Mouse (Mus musculus) cerebellum, adult 2 months (tissue): ENCODE data around the gene Nrl. TPM values are rescaled to one million over a fixed set of nuclear protein-coding genes. Genes with fewer than 3 reads are reported as not detected.

Experiments
- DNase-seq, 2 experiments: peaks; one replicate each; pipeline ENCODE4 v3.0.0; 2021
- H3K27ac ChIP-seq: fragments of 200-500 bp; 2 replicates; pipeline ENCODE4 v1.5.1; 2012; ENCODE audit warnings: low read length, control low read depth, inconsistent platforms; ENCODE audit not compliant: insufficient read depth
- H3K27me3 ChIP-seq: fragments of 200-500 bp; 2 replicates; pipeline ENCODE4 v1.6.1; 2012; ENCODE audit warnings: inconsistent platforms, mild to moderate bottlenecking, low read length, moderate library complexity; ENCODE audit not compliant: control insufficient read depth, insufficient read depth
- H3K4me1 ChIP-seq: fragments of 200-500 bp; 2 replicates; pipeline ENCODE4 v1.6.1; 2011; ENCODE audit warnings: low read length; ENCODE audit not compliant: control insufficient read depth, insufficient read depth
- H3K4me3 ChIP-seq: fragments of 200-500 bp; replicated peaks from 2 replicates; pipeline ENCODE3; 2011; ENCODE audit warnings: mild to moderate bottlenecking, low read depth, low read length, control low read depth; ENCODE audit not compliant: insufficient read depth
- CTCF ChIP-seq: fragments of 200-500 bp; IDR thresholded peaks from 2 replicates; pipeline ENCODE4 v1.5.1; 2011; ENCODE audit warnings: low read depth, mild to moderate bottlenecking, control low read depth, low read length, moderate library complexity, borderline replicate concordance; ENCODE audit not compliant: insufficient read depth
- POLR2A ChIP-seq: fragments of 200-500 bp; IDR thresholded peaks from 2 replicates; pipeline ENCODE4 v1.6.1; 2011; ENCODE audit warnings: low read length, control low read depth, borderline replicate concordance; ENCODE audit not compliant: insufficient read depth
- WGBS: fragments of 180-500 bp; shearing (Covaris S2); methylation state at CpG from one replicate; pipeline ENCODE4 v1.1.7; 2018; 5-methylcytosine and 5-hydroxymethylcytosine counted together
- polyA plus RNA-seq: library from polyadenylated mRNA; depleted of rRNA; stranded (reverse); fragments of >200 nt; gene quantifications from 2 replicates; pipeline ENCODE4 v1.2.3, GENCODE M21; 2012; rRNA removed

Nrl gene
- polyA plus RNA-seq, 1 experiment = 0.56 TPM

DNA sequence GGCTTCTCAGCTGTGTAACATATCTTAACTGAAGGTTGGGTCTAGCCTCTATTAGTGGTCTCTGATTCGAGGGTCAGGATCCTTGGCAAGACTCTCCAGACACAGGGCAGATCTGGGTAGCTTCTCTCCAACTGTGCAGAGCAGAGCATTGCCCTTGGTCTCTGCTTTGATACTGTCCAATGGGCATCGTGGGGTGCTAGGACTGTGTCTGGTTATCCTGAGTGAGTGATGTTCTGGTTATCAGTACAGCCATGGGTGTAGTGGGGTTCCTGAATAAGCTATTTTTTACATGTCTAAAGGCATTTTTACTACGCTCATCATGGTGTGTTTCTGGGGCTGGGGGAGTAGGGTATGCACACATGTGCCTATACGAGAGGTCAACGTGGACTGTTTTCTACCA, 47.0 kb downstream of the Nrl start:
- no peak overlapping the region for H3K4me3 ChIP-seq
- 92% methylated on average over 5 of the region's 5 CpGs for WGBS
- H3K27ac ChIP-seq = no peak overlapping the region
- peaks cover 4% of the 10 kb centered on the region; the same call in 1 of the 2 replicates for H3K4me1 ChIP-seq
- H3K27me3 ChIP-seq = no peaks in the 10 kb centered on the region
- no peak for DNase-seq
- TF ChIP-seq CTCF = no peak
- no peak for TF ChIP-seq POLR2A

DNA sequence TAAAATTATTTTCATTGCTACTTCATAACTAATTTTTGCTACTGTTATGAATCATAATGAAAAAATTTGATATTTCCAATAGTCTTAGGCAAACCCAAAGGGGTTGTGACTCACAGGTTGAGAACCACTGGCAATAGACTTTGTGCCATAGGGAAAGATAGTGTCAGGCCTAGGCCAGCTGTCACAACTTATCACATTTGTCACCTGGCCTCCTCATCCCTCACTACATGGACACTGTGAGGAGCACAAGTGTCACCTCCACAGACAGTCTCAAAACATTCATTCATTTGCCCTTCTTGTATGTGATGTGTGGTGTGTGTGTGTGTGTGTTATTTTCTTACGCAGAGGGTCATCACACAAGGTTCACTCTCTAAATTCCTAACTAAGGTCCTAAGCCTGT, 47.4 kb downstream of the Nrl start:
- TF ChIP-seq CTCF (no peak), POLR2A (no peak)

GRCm38 (mm10) chr14:55475654-55476053, 49.1 kb downstream of the Nrl start:
- Histone ChIP-seq H3K27ac (no peak overlapping the region), H3K4me3 (no peak overlapping the region), H3K4me1 (peaks cover 4% of the 10 kb centered on the region; the same call in 1 of the 2 replicates), H3K27me3 (no peaks in the 10 kb centered on the region)
- TF ChIP-seq CTCF = no peak
- no peak for TF ChIP-seq POLR2A
- DNase-seq = no peak
- WGBS = 40% methylated on average over 2 of the region's 2 CpGs

More for the DNA sequence above, 47.4 kb downstream of the Nrl start:
- Histone ChIP-seq H3K4me3 (no peak overlapping the region), H3K27ac (no peak overlapping the region), H3K4me1 (peaks cover 4% of the 10 kb centered on the region; the same call in 1 of the 2 replicates), H3K27me3 (no peaks in the 10 kb centered on the region)
- DNase-seq = no peak
- WGBS = 100% methylated on average over 1 of the region's 1 CpGs

DNA sequence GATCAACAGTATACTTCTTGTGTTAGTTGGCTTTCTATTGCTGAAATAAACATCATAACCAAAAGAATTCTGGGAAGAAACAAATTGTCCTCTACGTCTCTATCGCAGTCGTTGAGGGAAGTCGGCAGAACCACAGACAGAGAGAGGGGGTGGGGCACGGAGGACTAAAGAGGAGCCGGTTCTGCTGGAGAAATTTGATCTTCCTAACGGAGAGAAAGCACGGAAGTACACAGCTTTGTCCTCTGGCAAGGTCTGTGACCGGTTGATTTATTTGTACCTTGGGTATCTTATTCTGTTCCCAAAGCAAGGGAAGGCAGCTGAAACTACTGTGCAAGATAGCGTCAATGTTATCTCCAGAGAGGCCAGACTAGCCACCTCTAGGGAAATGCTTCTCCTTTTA, 54.0 kb downstream of the Nrl start:
- DNase-seq = no peak
- Histone ChIP-seq H3K4me1 (no peaks in the 10 kb centered on the region), H3K4me3 (no peak overlapping the region), H3K27me3 (no peaks in the 10 kb centered on the region), H3K27ac (no peak overlapping the region)
- WGBS = 25% methylated on average over 10 of the region's 10 CpGs
- TF ChIP-seq POLR2A (no peak), CTCF (no peak)

DNA sequence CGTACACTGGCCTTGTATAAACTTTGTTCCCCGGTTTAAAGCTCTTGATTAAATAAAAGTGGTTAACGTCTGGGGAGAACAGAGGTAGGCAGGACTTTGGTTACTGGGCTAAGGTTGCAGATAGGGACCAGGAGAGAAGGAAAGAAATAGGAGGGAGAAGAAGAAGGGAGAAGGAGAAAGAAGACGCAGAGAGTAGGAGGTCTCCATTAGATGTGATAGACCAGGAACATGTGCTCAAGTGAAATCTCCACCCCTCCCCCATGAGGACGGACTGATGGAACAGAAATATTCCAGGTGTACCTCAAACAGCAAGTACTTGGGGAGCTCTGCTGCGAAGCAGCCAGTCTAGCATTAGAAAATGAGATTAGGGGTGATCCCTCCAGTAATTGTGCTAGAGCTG, 55.0 kb downstream of the Nrl start:
- no peaks in the 10 kb centered on the region for H3K4me1 ChIP-seq
- H3K27ac ChIP-seq = no peak overlapping the region
- WGBS = 87% methylated on average over 6 of the region's 6 CpGs
- DNase-seq = no peak
- H3K27me3 ChIP-seq = no peaks in the 10 kb centered on the region
- H3K4me3 ChIP-seq = no peak overlapping the region
- no peak for TF ChIP-seq POLR2A
- no peak for TF ChIP-seq CTCF

DNA sequence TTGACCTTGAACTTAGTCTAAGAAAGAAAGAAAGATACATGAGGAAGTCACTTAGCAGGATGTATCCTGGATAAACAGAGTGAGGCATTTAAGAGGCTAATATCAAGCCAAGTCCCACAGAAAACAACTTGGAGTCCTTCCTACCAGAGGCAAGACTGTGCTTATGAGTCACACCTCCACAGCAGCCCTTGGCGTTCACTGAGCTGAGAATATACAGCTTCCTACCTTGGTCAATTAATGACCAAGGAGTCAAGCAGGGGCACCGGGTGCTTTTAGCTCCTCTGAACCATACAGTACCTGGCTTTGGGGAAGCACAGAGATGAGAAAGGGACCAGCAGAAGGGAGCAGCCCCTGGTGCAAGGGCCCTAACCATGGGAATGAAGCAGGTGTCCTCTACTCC, 55.7 kb downstream of the Nrl start:
- Histone ChIP-seq H3K27me3 (no peaks in the 10 kb centered on the region), H3K27ac (no peak overlapping the region), H3K4me1 (no peaks in the 10 kb centered on the region), H3K4me3 (no peak overlapping the region)
- WGBS = 86% methylated on average over 2 of the region's 2 CpGs
- no peak for TF ChIP-seq CTCF
- TF ChIP-seq POLR2A = no peak
- no peak for DNase-seq

Other genes with a start within 250 kb of the Nrl start
- 18.5 and 18.7 TPM in 2 replicates for gene Dhrs4, start 46.2 kb downstream of the Nrl start, polyA plus RNA-seq
- 109 and 119 TPM in 2 replicates for gene Carmil3, start 34.3 kb downstream of the Nrl start, polyA plus RNA-seq
- gene Cpne6, start 14.5 kb downstream of the Nrl start, polyA plus RNA-seq = 39.8 and 56.8 TPM in 2 replicates
- gene Pck2, start 15.3 kb upstream of the Nrl start, polyA plus RNA-seq = 44.8 and 49.3 TPM in 2 replicates
- 115 and 127 TPM in 2 replicates for gene Dcaf11, start 35.0 kb upstream of the Nrl start, polyA plus RNA-seq
- 0.97 TPM in 2 replicates for gene A730061H03Rik, start 35.4 kb upstream of the Nrl start, polyA plus RNA-seq
- not detected in 2 replicates for gene Fitm1, start 50.6 kb upstream of the Nrl start, polyA plus RNA-seq
- gene Psme1, start 53.1 kb upstream of the Nrl start, polyA plus RNA-seq = 38.4 and 40.7 TPM in 2 replicates
- gene Emc9, start 60.3 kb upstream of the Nrl start, polyA plus RNA-seq = 90.9 and 92.8 TPM in 2 replicates
- gene Psme2, start 66.1 kb upstream of the Nrl start, polyA plus RNA-seq = 43.1 and 46.8 TPM in 2 replicates
- gene Rnf31, start 66.7 kb upstream of the Nrl start, polyA plus RNA-seq = 31.1 and 32.9 TPM in 2 replicates
- 18.4 and 20.3 TPM in 2 replicates for gene Irf9, start 78.6 kb upstream of the Nrl start, polyA plus RNA-seq
- 71.2 and 79.1 TPM in 2 replicates for gene Rec8, start 93.1 kb upstream of the Nrl start, polyA plus RNA-seq
- gene Ipo4, start 111.0 kb upstream of the Nrl start, polyA plus RNA-seq = 150 and 151 TPM in 2 replicates
- gene Gm49378, start 112.9 kb upstream of the Nrl start, polyA plus RNA-seq = 4.9 and 5.6 TPM in 2 replicates
- 35.3 and 40.1 TPM in 2 replicates for gene Tm9sf1, start 118.8 kb upstream of the Nrl start, polyA plus RNA-seq
- 0.40 and 0.61 TPM in 2 replicates for gene Tssk4, start 125.2 kb upstream of the Nrl start, polyA plus RNA-seq
- gene Mdp1, start 135.5 kb upstream of the Nrl start, polyA plus RNA-seq = 44.8 and 44.9 TPM in 2 replicates
- 29.2 and 29.6 TPM in 2 replicates for gene Gmpr2, start 147.0 kb upstream of the Nrl start, polyA plus RNA-seq
- 414 and 434 TPM in 2 replicates for gene Nedd8, start 147.1 kb upstream of the Nrl start, polyA plus RNA-seq
- 36.0 and 38.5 TPM in 2 replicates for gene Tinf2, start 156.8 kb upstream of the Nrl start, polyA plus RNA-seq
- gene Tgm1, start 188.9 kb upstream of the Nrl start, polyA plus RNA-seq = 0.07 and 0.08 TPM in 2 replicates
- gene Rabggta, start 197.3 kb upstream of the Nrl start, polyA plus RNA-seq = 64.1 and 66.8 TPM in 2 replicates
- 113 and 122 TPM in 2 replicates for gene Dhrs1, start 220.7 kb upstream of the Nrl start, polyA plus RNA-seq
- gene Nop9, start 220.7 kb upstream of the Nrl start, polyA plus RNA-seq = 10.7 and 10.8 TPM in 2 replicates
- 10.5 and 15.2 TPM in 2 replicates for gene Cideb, start 233.5 kb upstream of the Nrl start, polyA plus RNA-seq
- 0.07 and 0.08 TPM in 2 replicates for gene Ltb4r2, start 236.4 kb upstream of the Nrl start, polyA plus RNA-seq
- 0.33 and 0.36 TPM in 2 replicates for gene Ltb4r1, start 241.0 kb upstream of the Nrl start, polyA plus RNA-seq